Mouse (Mus musculus) stomach, embryonic 16.5 days (tissue): ENCODE data around the gene Unc5cl. TPM values are rescaled to one million over a fixed set of nuclear protein-coding genes. Genes with fewer than 3 reads are reported as not detected.

Experiments
- ATAC-seq: fragments of 200-750 bp; cut with Nextera tagmentation; 2 replicates; pipeline ENCODE4 v1.8.0; 2017; ENCODE audit warnings: moderate number of reproducible peaks, moderate TSS enrichment; ENCODE audit not compliant: insufficient read depth, low FRiP score
- H3K27ac ChIP-seq: fragments of 300-500 bp; sonication (generic); 2 replicates; pipeline ENCODE4 v1.5.1; 2014; ENCODE audit warnings: low read length
- H3K27me3 ChIP-seq: fragments of 300-500 bp; sonication (generic); 2 replicates; pipeline ENCODE4 v1.6.1; 2014; ENCODE audit warnings: low read length, control low read depth, mixed read lengths; ENCODE audit not compliant: control insufficient read depth, insufficient read depth
- H3K36me3 ChIP-seq: fragments of 300-500 bp; sonication (generic); 2 replicates; pipeline ENCODE4 v1.6.1; 2014; ENCODE audit warnings: low read length; ENCODE audit not compliant: control insufficient read depth, insufficient read depth
- H3K4me1 ChIP-seq: fragments of 300-500 bp; sonication (generic); 2 replicates; pipeline ENCODE4 v1.6.1; 2014; ENCODE audit warnings: low read length, control low read depth, mixed read lengths; ENCODE audit not compliant: control insufficient read depth, insufficient read depth
- H3K4me2 ChIP-seq: fragments of 300-500 bp; sonication (generic); 2 replicates; pipeline ENCODE4 v1.6.1; 2014; ENCODE audit warnings: low read depth, low read length, mixed read lengths
- H3K4me3 ChIP-seq: fragments of 300-500 bp; sonication (generic); replicated peaks from 2 replicates; pipeline ENCODE4 v1.5.1; 2014; ENCODE audit warnings: mild to moderate bottlenecking, low read length
- H3K9ac ChIP-seq: fragments of 300-500 bp; sonication (generic); 2 replicates; pipeline ENCODE4 v1.6.1; 2014; ENCODE audit warnings: low read length
- H3K9me3 ChIP-seq: fragments of 300-500 bp; sonication (generic); replicated peaks from 2 replicates; pipeline ENCODE4 v1.6.1; 2016; ENCODE audit warnings: low read length, control low read depth; ENCODE audit not compliant: control insufficient read depth
- WGBS: fragments of 180-500 bp; shearing (Covaris S2); extraction: QIAGEN DNeasy Blood & Tissue Kit; methylation state at CpG from one replicate; pipeline ENCODE4 v1.1.7; 2014; 5-methylcytosine and 5-hydroxymethylcytosine counted together
- polyA plus RNA-seq: library from polyadenylated mRNA; unstranded; fragments of >200 nt; fragmentation: Nextera tagmentation; extraction: Ambion mirVana; gene quantifications from 2 replicates; pipeline ENCODE4 v1.2.1, GENCODE M21; 2015

The Unc5cl gene
- polyA plus RNA-seq, 1 experiment from 2014 or later, result 13.7 TPM

DNA sequence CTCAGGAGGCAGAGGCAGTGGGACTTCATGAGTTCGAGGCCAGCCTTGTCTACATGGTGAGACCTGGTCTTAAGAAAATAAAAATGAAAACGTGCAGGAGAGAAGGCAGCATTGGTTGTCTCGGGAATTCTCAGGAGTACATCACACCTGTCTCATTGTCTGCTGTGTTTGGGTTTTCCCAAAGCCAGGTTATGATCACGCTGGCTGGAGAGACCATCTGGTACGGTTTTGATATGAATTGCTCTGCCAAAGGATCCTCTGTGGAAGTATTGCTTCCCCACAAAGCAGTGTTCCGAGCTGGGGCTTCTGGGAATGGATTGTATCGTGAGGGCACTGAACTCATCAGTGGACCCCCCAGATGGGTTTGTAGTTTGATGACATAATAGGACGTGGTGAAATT lies 20.7 kb downstream of the Unc5cl start:
- WGBS, result 76% methylated on average over 8 of the region's 8 CpGs
- Histone ChIP-seq H3K4me3 (no peak overlapping the region), H3K36me3 (no peaks in the 10 kb centered on the region), H3K9ac (no peak overlapping the region), H3K27me3 (no peaks in the 10 kb centered on the region), H3K27ac (no peak overlapping the region), H3K4me1 (no peaks in the 10 kb centered on the region), H3K9me3 (no peaks in the 10 kb centered on the region), H3K4me2 (no peak overlapping the region)
- no peak for ATAC-seq

DNA sequence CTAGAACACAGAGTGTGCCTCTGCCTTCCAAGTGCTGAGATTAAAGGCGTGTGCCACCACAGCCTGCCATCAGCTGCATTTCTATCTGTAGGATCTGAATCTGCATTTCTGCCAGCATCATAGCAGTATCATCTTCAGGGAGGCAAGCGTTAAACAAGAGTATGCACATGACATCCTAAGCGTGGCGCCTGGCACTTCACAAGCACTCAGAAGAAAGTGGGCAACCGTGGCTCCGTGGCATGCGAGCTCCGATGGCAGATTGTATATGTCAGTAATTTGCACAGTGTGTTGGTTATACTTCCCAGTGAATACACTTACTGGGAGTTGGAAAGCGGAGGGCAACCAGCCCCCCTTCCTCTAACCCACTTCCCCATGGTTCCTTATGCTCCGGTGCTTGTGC lies 25.3 kb downstream of the Unc5cl start:
- Histone ChIP-seq H3K4me2 (no peak overlapping the region), H3K4me1 (no peaks in the 10 kb centered on the region), H3K36me3 (no peaks in the 10 kb centered on the region), H3K9me3 (no peaks in the 10 kb centered on the region), H3K9ac (no peak overlapping the region), H3K4me3 (no peak overlapping the region), H3K27me3 (no peaks in the 10 kb centered on the region), H3K27ac (no peak overlapping the region)
- ATAC-seq, result no peak
- WGBS, result 82% methylated on average over 10 of the region's 10 CpGs

GRCm38 (mm10) chr17:48483764-48484163 lies 29.1 kb downstream of the Unc5cl start:
- Histone ChIP-seq H3K27me3 (no peaks in the 10 kb centered on the region), H3K4me3 (no peak overlapping the region), H3K4me1 (no peaks in the 10 kb centered on the region), H3K36me3 (no peaks in the 10 kb centered on the region), H3K27ac (no peak overlapping the region), H3K9ac (no peak overlapping the region), H3K9me3 (no peaks in the 10 kb centered on the region), H3K4me2 (no peak overlapping the region)
- ATAC-seq, result no peak
- WGBS, result 78% methylated on average over 5 of the region's 5 CpGs

- no peak for ATAC-seq
- no peaks in the 10 kb centered on the region for H3K4me1 ChIP-seq
- no peak overlapping the region for H3K4me3 ChIP-seq
- H3K9me3 ChIP-seq, result no peaks in the 10 kb centered on the region
- 89% methylated on average over 5 of the region's 5 CpGs for WGBS
- no peak overlapping the region for H3K4me2 ChIP-seq
- H3K36me3 ChIP-seq, result no peaks in the 10 kb centered on the region
- no peak overlapping the region for H3K27ac ChIP-seq
- no peak overlapping the region for H3K9ac ChIP-seq
- no peaks in the 10 kb centered on the region for H3K27me3 ChIP-seq
Measured at GRCm38 (mm10) chr17:48484191-48484590, 29.5 kb downstream of the Unc5cl start.

GRCm38 (mm10) chr17:48489466-48489865 lies 34.8 kb downstream of the Unc5cl start:
- Histone ChIP-seq H3K4me2 (no peak overlapping the region), H3K9ac (no peak overlapping the region), H3K4me3 (no peak overlapping the region), H3K9me3 (no peaks in the 10 kb centered on the region; the same call in 1 of the 2 replicates), H3K36me3 (no peaks in the 10 kb centered on the region), H3K27me3 (no peaks in the 10 kb centered on the region), H3K27ac (no peak overlapping the region), H3K4me1 (no peaks in the 10 kb centered on the region)
- 89% methylated on average over 3 of the region's 3 CpGs for WGBS
- no peak for ATAC-seq

DNA sequence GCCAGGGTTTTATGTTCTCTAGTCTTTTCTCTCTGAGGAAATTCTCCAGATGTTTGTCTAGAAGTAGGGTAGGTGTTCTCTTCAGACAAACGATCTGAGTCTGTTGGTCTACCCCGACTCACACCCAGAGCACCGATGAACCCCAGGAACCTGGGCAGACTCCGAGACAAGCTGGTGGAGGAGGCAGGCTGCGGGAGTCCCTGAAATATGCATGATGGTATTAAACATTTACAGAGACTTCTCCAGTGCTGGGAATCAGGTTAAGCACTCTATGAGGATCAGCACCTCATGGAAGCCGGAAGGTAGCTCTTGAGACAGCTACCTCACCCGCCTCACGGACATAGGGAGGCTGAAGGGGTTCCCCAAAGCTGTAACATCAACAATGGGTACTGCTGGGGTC lies 37.9 kb downstream of the Unc5cl start:
- 89% methylated on average over 8 of the region's 8 CpGs for WGBS
- no peak overlapping the region for H3K4me2 ChIP-seq

DNA sequence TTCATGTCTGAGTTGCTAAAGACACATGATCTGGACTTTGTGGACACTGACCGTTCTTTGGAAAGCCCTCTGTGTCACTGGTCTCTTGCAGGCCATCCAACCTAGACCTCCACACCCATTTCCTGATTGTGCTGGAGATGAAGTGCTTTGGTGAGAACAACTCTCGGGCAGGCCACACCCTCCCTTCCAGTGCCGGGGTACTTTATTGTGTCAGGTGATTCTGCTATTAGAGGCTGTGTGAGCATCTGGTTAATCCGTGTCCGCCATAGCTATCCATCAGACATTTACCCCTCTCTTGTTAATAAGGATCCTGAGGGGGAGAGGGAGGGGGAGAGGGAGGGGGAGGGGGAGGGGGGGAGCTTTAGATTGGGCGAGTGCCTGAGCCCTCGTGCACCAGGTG lies 38.9 kb downstream of the Unc5cl start:
- Histone ChIP-seq H3K9me3 (no peaks in the 10 kb centered on the region; the same call in 1 of the 2 replicates), H3K36me3 (no peaks in the 10 kb centered on the region), H3K4me1 (no peaks in the 10 kb centered on the region), H3K4me2 (no peak overlapping the region), H3K27ac (no peak overlapping the region), H3K9ac (no peak overlapping the region), H3K4me3 (no peak overlapping the region), H3K27me3 (no peaks in the 10 kb centered on the region)
- 0 out of 2 replicates have a peak, but pooled peaks have one; percentile 29 for ATAC-seq
- 43% methylated on average over 7 of the region's 7 CpGs for WGBS

More for the DNA sequence above, 37.9 kb downstream of the Unc5cl start:
- no peak overlapping the region for H3K4me3 ChIP-seq
- ATAC-seq, result no peak
- H3K36me3 ChIP-seq, result no peaks in the 10 kb centered on the region
- no peaks in the 10 kb centered on the region for H3K27me3 ChIP-seq
- H3K27ac ChIP-seq, result no peak overlapping the region
- no peak overlapping the region for H3K9ac ChIP-seq
- H3K9me3 ChIP-seq, result no peaks in the 10 kb centered on the region; the same call in 1 of the 2 replicates
- no peaks in the 10 kb centered on the region for H3K4me1 ChIP-seq

- Histone ChIP-seq H3K27me3 (no peaks in the 10 kb centered on the region), H3K4me2 (no peak overlapping the region), H3K4me3 (no peak overlapping the region), H3K36me3 (no peaks in the 10 kb centered on the region), H3K9me3 (no peaks in the 10 kb centered on the region; the same call in 1 of the 2 replicates), H3K4me1 (no peaks in the 10 kb centered on the region), H3K9ac (no peak overlapping the region), H3K27ac (no peak overlapping the region)
- ATAC-seq, result no peak
- WGBS, result 65% methylated on average over 8 of the region's 8 CpGs
Measured at GRCm38 (mm10) chr17:48493986-48494385, 39.3 kb downstream of the Unc5cl start.

DNA sequence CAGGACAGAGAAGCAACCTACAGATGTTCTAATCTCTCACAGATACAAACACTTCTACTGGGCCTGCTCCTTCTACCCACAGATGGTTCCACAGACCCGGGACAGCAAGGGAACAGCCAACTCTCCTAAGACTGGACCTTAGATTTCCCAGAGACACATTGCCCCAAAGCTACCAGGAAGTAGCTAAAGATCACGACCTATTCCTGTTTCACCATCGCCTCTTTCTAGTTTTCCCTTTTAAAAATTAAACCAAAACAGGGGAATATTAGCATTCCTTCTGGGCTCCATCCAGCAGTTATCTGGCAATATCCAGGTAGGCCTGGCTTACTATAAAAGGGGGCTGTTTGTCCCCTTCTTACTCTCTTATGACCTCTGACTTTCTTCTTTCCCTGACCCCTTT lies 43.3 kb downstream of the Unc5cl start:
- Histone ChIP-seq H3K9ac (no peak overlapping the region), H3K27me3 (no peaks in the 10 kb centered on the region), H3K4me3 (no peak overlapping the region), H3K9me3 (no peaks in the 10 kb centered on the region), H3K4me1 (no peaks in the 10 kb centered on the region), H3K36me3 (no peaks in the 10 kb centered on the region), H3K4me2 (no peak overlapping the region), H3K27ac (no peak overlapping the region)
- WGBS, result 69% methylated on average over 3 of the region's 3 CpGs
- ATAC-seq, result no peak
